Mouse (Mus musculus): ENCODE data around the gene Chst8.

GRCm38 (mm10) chr7:34717161-34717810, 95.2 kb downstream of the Chst8 start:
- no peak for TF ChIP-seq CTCF (IDR thresholded peaks at IDR 0.05; ENCODE audit: low read depth)
- TF ChIP-seq EP300 (IDR thresholded peaks at IDR 0.05; ENCODE audit: low read depth) = no peak

Measured in liver, postnatal 0 days (tissue).